Mouse (Mus musculus): ENCODE results near the gene Lamc3. TPM values are rescaled to one million over a fixed set of nuclear protein-coding genes. Genes with fewer than 3 reads are reported as not detected.

Lamc3 gene
- total RNA-seq, 2 experiments from 2014 or later, result 6.8 to 9.6 TPM

DNA sequence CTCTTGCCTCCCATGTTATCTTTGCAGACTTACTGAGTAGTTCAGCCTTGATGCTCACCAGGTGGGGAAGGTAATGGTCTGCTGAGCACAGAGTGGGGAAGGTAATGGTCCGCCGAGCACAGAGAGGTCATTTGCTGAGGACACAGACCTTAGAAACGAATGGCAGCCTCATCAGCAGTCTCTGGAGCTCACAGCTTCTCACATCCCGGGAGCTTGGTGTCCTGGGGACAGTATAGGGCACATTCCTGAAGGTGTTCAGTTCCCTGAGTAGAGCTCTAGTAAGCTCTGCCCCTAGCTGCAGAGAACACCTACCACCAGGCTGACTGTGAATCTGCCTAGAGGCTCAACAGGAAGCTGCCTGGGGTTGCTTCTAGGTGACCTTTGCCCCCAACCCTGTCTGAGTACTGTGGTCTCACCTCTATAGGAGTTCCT is 74.7 kb downstream of the Lamc3 start:
- intact Hi-C loops (cut with DNase I), result no loop called here

DNA sequence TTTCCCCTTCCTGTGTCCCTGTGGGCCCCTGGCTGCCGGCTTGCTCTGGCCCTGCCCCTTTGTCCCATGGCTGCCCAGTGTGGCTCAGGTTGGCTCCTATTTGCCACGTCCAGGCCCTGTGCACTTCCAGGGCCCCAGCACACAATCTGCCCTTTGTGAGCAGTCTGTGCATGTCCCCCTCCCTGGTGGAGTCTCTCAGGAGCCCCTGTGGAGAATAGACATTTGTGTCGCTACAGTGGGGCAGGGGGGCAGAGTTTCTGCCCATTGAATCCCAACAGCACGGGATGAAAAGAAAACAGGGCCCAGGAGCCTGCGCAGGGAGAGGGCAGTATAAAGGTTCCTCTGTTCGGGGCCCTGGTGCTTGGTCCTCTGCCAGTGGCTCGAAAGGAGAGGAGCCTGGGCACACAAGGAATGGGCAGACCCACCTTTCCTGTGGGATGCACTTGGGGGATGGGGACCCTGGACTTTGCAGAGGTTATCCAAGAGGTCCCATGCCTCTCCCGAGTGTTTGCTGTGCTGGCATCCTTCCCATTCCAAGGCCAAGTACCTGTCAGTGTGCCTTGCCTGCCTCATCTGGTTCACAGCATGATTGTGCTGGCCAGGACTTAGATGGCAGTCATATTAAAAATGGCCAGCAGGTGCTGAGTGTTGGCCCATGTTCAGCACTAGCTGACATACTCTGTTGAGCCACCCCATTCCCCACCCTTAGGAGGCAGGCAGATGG is 75.6 kb downstream of the Lamc3 start:
- peak; percentile 29 to 39 for DNase-seq (ENCODE audit: low spot score in 2 of 2)
- intact Hi-C loops (cut with DNase I), result no loop called here

More for the DNA sequence above, 74.7 kb downstream of the Lamc3 start:
- DNase-seq (ENCODE audit: low spot score in 2 of 2), result no peak

DNA sequence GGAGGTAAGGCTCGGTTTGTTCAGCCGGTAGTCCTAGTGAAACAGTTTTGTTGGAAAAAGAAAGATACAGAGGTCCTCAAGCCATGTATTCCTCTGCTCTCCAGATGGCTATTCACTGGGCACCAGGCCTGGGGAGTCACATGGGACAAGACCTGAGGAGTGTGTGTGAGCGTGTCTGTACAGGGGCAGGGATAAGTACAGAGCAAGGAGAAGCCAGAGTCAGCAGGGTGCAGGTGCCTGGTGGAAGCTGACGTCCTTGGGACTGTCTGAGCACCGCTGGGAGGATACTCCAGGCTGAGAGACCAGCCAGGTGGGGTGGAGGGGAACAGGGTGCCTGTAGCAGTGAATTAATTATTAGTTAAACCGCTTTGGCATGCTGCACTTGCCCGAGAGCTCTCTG is 76.4 kb downstream of the Lamc3 start:
- no peak for DNase-seq (ENCODE audit: low spot score in 2 of 2)
- intact Hi-C loops (cut with DNase I), result no loop called here

DNA sequence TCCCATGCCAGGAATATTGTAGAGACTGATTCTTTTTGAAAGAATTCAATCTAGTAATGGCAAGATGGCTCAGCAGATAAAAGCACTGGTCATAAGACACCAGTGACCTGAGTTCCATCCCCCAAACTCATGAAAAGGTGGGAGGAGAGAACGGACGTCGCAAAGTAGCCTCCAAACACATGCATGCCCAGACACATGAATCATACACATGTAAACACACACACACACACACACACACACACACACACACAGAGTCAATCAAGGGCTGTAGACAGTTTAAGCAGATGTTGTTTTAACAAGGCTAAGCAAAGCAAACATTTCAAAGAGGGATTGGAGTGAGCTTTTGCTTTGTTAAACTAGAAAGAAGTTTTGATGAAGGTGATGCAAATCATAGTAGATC is 77.1 kb downstream of the Lamc3 start:
- intact Hi-C loops (cut with DNase I), result no loop called here
- no peak for DNase-seq (ENCODE audit: low spot score in 2 of 2)

DNA sequence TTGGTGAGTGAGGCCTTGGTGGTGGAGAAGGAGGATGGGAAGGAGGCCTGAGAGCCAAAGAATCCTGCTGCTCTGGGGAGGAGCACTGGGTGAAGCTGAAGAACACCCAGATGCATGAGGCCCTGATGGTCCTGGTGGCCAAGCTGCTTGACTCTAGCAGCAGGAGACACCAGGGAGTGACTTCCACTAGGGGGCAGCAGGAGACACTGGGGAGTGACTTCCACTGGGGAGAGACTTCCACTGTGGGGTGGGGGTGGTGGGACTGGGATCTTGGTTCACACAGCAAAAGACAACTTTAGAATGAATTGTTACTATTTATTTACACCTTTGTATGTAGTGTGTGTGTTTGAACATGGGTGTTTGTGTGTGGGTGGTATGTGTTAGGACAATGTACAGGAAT is 78.0 kb downstream of the Lamc3 start:
- no peak for DNase-seq (ENCODE audit: low spot score in 2 of 2)
- intact Hi-C loops (cut with DNase I), result no loop called here

DNA sequence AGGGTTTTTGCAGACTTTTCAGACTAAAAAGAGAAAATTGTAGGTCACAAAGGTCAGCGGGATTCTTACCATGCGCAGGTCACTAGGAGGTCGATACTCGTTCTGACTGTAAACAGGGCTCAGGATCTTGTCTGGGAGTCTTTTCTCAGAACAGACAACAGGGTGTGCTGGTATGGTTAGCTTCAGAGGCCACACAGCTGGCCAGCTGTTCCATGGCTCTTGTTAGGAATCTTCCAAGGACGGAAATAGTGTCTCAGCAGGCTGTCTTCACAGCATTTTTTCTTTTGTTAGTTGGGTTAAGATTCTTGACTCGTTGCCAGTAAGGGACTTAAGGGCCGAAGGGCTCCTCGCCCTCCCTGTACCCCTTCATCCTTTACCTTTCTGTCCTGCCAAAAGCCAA is 79.7 kb downstream of the Lamc3 start:
- DNase-seq (ENCODE audit: low spot score in 2 of 2), result no peak
- intact Hi-C loops (cut with DNase I), result no loop called here

DNA sequence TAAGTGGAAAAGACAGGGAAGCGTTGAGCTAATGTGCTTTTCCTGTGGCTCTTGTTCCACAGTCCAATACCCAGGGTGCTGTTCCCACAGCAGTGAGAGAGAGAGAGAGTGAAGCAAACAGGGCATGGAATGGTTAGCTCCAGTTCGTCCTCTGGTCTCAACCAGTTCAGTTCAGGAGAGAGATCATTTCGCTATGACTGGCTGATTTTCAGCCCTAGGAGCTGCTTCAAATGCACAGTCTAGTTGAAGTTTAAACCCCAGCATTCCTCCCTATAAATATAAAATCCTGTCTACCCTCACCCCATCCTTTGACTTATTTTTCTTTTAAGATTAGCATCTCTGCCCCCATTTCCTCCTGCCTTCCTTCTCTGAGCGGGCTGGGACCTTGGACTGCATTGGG is 85.5 kb downstream of the Lamc3 start:
- DNase-seq (ENCODE audit: low spot score in 2 of 2), result no peak
- intact Hi-C loops (cut with DNase I), result no loop called here

DNA sequence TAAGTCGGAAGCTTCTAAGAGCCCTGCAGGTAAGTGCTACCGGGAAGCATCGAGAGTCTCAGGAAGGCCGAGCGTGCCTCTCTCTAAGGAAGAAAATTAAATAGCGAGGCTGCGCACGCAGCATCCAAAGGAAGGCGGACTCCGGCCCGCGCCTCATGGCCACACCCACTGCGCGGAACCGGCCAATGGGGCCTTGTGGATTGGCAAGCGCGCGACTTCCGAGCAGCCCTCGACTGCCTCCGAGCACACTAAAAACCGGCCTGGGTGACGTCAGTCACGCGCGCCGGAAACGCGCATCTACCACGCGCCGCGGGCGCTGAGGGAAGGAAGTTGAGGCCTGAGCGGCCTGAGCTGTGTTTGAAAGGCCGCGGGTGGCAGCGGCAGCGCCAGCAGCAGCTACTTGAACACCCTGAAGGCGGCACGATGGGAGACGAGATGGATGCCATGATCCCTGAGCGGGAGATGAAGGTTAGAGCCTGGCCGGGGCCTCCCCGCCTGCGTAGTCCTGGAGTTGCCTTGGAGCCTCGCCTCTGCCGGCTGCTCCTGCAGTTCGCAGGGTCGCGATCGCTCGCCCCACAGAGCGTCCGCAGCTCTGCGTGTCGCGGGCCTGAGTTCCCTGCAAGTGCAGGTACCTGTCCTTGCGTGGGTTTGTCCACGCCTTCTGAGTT is 87.2 kb downstream of the Lamc3 start, which contains the start of gene Nup214:
Gene Nup214 (plus strand): TSS at position 296 of the 668 bp plus-strand sequence.
- intact Hi-C loops (cut with DNase I), result no loop called here
- peak; percentile 100 for DNase-seq (ENCODE audit: low spot score in 2 of 2)

DNA sequence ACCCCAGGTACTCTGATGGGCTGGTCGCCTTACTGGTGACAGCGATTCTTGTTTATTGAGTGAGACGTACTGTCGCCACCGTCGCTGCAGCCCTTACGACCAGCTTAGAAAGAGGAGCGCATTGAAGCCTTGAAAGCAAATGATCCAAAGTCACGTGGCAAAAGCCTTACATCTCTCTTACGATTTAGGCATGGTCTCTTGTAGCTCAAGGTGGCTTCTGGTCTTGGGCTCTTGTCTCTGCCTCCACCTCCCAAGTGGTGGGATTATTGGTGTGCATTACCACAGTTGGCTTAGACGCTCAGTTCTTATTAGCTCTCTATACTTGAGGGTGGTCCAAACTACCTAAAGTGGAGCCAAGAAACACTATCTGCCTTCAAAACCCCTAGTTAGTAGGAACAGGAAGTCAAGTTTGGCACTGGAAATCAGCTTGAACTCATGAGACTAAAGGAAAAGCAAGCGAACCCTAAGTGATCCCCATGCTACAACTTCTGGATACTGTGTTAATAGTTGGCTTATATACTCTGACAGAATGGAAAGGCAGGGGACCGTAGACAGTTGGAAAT is 87.8 kb downstream of the Lamc3 start:
- intact Hi-C loops (cut with DNase I), result no loop called here
- DNase-seq (ENCODE audit: low spot score in 2 of 2), result no peak

DNA sequence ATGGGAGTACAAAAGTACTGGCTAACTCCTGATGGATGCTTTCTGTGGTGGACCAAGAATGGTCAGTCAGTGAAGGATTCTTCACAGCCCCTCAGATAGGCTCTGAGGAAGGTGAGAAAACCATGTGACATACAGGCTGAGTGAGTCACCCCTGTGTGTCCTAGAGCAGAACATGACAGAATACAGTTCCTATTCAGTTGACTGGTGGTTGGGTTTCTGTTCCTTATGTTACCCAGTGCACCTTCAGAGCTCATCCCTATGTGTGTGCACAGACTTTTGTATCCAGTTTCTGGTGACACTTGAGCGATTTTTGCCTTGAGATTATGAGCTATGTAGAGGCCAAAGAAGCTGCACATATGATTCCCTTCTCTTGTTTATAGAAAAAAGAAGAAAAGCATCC is 100.7 kb downstream of the Lamc3 start:
- DNase-seq (ENCODE audit: low spot score in 2 of 2), result no peak
- intact Hi-C loops (cut with DNase I), result no loop called here

DNA sequence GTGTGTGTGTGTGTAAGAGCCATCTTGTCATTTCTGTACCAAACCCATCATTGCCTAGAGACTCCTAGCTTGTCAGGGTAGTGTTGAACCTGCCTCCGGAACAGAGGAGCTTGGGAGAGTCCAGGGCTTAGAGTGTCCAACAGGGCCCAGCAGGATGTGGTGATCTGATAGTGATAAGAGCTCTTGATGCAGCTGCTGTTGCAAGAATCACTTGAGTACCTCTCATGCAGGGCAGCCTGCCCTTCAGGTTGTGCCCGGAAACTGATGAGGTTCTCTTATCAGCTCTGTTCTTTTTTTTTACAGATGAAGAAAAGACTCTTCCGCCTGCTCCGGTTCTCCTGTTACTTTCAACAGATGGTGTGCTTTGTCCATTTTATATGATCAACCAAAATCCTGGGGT is 103.9 kb downstream of the Lamc3 start:
- intact Hi-C loops (cut with DNase I), result no loop called here

DNA sequence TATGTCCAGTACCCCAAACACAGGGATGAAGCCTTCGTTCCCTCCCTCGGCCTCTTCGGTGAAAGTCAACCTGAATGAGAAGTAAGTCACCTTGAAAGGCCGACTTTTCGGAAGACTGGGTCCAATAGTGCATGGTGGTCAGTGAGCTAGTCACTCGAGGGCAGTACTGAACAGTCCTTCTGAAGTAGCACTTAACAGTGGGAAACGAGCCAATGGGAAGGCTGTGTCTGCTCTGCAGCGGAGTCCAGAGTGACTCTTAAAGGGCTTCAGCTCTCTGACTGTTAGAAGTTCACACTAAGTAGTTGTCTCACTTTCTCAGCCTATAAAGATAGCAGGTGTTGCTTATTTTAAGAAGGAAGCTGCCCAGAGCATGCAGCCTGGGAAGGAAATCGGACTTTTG is 107.8 kb downstream of the Lamc3 start:
- intact Hi-C loops (cut with DNase I), result no loop called here
- DNase-seq (ENCODE audit: low spot score in 2 of 2), result no peak

More for the DNA sequence above, 103.9 kb downstream of the Lamc3 start:
- no peak for DNase-seq (ENCODE audit: low spot score in 2 of 2)

DNA sequence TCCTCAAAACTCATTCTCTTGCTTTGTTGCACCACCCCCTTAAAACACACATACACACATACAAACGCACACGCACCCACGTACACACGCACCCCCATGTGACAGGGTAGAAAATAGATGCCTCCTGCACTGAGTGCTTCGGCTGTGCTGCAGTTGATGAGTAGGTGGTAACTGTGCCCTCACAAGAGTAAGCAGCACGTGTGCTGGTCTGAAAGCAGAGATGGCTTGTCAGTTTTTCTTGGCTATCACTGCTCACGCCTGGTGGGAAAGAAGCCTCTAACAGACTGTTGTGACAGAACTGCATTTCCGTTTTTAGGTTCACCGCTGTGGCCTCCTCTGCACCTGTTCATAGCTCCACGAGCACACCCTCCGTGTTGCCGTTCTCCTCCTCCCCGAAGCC is 109.0 kb downstream of the Lamc3 start:
- DNase-seq (ENCODE audit: low spot score in 2 of 2), result peak; percentile 78 to 79
- intact Hi-C loops (cut with DNase I), result no loop called here

Other genes starting within 250 kb of the Lamc3 start
- gene Prdm12, start 247.3 kb upstream of the Lamc3 start, total RNA-seq (2021), result under 1 TPM; 0.16 to 0.44 TPM
- 10 to 100 TPM; 19.8 to 23.9 TPM for gene Exosc2, start 216.6 kb upstream of the Lamc3 start, total RNA-seq (2021)
- 10 to 100 TPM; 37.8 to 52.2 TPM for gene Abl1, start 198.9 kb upstream of the Lamc3 start, total RNA-seq (2021)
- gene Qrfp, start 76.7 kb upstream of the Lamc3 start, total RNA-seq (2021), result not detected
- 1 to 10 TPM; 8.4 to 8.7 TPM for gene Fibcd1, start 41.3 kb upstream of the Lamc3 start, total RNA-seq (2021)
- gene Aif1l, start 62.8 kb downstream of the Lamc3 start, total RNA-seq (2021), result 1 to 10 TPM; 5.3 to 5.9 TPM
- gene Nup214, start 87.1 kb downstream of the Lamc3 start, total RNA-seq (2021), result 10 to 100 TPM; 56.2 to 60.5 TPM
- gene Fam78a, start 197.6 kb downstream of the Lamc3 start, total RNA-seq (2021), result 1 to 10 TPM; 3.7 to 8.8 TPM
- gene Plpp7, start 208.2 kb downstream of the Lamc3 start, total RNA-seq (2021), result 10 to 100 TPM; 27.3 to 33.7 TPM